Mouse (Mus musculus) cerebellum, adult 8-10 months (tissue): Measurements from ENCODE around the gene Vmn2r22.
"Not testable (repeated sequence)": the region's sequence is repeated elsewhere in the genome, so short reads cannot be mapped to it uniquely, and the experiment has no call there.

Experiments used
- DNase-seq: peaks from one replicate; pipeline ENCODE4 v3.0.0; 2022

The Vmn2r22 gene

DNA sequence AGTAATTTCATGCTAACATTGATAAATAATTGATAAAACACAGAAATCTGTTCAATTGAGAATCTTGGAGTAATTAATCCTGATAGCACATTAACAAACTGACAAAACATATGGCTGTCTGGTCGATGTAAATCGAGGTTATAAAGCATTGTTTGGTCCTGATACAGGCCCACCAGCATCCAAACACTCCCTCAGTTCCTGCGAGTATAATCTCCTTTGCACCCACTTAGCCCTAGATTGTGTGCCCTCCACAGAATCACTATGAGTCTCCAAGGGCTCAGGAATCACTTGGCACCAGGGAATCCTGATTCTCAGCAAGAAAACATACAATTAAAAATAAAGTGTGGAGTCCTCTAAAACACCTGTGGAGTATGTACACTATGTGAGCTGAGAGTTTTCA lies at the start of gene Vmn2r22:
Vmn2r22 (minus strand) TSS at position 101 of the 400 bp plus-strand sequence.
- not testable (repeated sequence) for DNase-seq

DNA sequence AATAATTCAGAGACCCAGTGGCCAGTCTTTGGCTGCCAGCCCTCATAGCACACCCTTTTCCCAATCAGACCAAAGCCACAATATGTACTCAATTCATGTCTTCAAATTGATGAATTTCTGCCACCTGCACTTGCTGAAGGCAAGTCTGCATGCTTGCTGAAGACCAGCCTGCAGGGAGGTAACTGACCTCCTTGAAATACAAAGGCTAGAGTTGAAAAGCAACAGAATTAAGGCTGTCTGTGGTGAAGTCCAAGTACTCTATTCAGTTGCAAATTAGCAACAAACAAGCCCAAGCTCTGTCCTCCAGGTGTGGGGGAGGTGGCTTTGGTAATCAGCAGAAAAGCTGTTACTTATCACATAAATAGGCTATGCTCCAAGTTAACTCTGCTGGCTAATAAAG lies 46.7 kb upstream of the Vmn2r22 start:
- no peak for DNase-seq

DNA sequence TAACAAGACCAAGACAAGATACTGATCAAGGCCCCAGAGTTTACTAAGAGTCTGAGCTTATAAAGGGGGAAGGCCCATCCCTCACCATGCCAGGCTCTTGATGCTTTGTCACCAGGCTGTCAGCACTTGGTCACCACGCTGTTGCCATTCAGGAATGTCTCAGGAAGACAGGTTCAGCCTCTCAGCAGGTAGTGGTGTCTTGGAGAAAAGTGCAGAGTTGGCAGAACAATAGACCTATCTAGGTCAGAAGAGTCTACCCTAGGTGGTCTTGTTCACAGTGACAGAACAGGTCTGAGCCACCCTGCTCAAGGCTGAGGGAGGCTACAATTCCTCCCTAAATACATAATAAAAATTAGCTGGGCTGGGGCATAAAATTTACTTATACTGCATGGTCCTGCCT lies 46.1 kb upstream of the Vmn2r22 start:
- not testable (repeated sequence) for DNase-seq

DNA sequence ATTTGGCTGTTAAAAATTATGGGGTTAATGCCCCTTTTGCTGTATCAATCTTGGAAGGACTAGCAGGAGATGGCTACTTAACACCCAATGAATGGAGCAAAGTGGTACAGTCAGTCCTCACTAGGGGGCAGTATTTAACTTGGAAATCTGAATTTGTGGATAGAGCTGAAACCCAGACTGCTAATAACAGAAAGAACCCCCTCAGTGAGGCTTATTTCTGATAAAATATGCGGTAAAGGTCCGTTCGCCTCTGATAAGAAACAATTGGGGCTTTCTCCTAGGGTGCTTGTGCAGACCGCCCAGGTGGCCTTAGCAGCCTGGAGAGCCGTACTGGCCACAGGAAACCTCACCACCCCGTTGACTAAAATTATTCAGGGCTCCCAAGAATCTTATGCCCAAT lies 6.5 kb upstream of the Vmn2r22 start:
- no peak for DNase-seq

DNA sequence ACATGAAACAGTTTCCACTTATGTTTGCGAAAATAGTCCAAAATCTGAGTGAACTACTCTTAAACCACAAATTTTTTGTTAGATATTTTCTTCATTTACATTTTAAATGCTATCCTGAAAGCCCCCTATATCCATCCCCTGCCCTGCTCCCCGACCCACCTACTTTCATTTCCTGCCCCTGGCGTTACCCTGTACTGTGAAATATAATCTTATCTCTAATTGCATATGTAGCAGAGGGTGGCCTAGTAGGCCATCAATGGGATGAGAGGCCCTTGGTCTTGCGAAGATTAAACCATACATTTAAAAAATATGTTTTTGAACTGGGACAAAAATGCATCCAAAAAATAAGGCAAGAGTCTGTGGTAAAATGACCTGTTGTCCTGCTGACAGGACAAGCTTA lies 11.1 kb downstream of the Vmn2r22 start:
- DNase-seq = not testable (repeated sequence)

DNA sequence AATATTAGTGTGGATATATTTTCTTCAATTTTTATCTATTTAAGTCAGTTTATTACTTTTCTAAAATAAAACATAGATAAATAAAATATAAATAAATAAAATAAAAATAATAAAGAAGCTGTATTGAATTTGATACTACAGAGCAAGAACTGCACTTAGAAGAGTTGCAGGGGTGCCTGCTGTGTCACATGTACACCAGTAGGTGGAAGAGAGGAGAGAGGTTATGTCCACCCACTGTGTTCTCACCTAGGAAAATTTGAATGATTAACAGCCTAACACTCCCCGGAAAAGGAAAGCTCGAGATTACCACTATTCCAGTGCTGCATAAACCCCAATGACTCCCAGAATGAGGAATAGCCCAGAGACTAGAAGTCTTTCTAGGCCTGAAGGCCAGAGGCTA lies 26.7 kb downstream of the Vmn2r22 start:
- DNase-seq = not testable (repeated sequence)

DNA sequence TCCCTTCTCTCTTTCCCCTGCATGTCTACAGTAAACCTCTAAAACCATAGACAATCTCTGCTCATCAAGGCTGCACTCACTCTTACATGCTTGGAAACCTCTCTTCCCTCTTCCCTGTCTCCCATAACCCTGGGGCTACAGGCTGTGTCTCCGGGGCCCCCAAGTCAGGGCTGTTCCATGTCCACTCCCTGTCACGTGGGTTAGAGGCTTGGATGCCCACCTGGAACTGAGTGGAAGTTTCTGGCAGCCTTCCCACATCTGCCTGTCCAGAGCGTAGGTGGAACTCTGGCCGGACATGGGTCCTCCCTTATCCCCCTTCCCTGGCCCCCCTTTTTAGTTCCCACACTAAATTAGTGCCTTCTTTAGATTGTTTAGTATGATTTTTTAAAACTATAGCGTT lies 62.2 kb downstream of the Vmn2r22 start:
- not testable (repeated sequence) for DNase-seq

DNA sequence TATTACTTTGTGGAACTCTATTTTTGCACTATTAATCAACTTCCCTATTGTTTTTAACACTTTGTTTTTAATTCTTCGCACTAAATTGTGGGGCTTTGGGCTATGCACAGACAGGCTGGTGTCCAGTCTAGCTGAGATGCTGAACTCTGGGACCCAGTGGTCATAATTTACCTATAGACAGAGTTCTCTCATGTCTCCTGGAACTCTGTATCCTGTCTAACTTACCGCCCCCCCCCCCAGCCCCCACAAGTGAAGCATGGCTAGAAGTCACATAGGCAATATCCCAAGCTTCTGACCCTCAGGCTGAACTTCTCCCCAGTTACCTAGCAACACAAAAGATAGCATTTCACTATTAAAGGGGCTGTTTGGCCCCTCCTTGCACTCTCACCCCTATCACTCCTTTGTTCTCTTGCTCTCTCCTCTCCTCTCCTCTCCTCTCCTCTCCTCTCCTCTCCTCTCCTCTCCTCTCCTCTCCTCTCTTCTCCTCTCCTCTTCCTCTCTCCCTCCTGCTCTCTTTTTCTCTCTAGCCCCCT lies 62.7 kb downstream of the Vmn2r22 start:
- not testable (repeated sequence) for DNase-seq

DNA sequence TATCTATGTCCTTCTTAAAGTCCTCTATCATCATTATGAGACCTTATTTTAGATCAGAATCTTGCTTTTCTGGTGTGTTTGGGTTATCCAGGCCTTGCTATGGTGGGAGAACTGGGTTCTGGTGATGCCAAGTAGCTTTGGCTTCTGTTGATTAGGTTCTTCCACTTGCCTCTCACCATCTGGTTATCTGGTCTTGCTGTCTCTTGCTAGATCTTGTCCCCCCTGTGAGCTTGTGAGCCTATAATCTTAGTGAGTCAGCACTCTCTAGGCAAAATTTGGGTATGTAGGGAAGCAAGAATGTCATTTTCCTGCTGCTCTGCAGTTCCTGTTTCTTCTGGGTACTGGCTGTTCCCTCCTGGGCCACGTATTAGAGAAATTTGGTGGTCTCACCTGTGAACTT lies 66.5 kb downstream of the Vmn2r22 start:
- not testable (repeated sequence) for DNase-seq

DNA sequence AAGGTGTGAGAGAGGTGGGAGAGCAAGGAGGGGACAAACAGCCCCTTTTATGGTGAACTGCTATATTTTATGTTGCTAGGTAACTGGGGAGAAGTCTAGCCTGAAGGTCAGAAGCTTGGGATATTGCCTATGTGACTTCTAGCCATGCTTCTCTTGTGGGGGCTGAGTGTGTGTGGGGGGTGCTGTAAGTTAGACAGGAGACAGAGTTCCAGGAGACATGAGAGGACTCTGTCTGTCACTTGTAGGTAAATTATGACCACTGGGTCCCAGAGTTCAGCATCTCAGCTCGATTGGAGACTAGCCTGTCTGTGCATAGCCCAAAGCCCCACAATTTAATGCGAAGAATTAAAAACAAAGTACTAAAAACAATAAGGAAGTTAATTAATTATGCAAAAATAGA lies 75.8 kb downstream of the Vmn2r22 start:
- DNase-seq = not testable (repeated sequence)
